Mouse (Mus musculus) forebrain, embryonic 12.5 days (tissue): Measurements from ENCODE around the gene Nebl. TPM values are rescaled to one million over a fixed set of nuclear protein-coding genes. Genes with fewer than 3 reads are reported as not detected.

ENCODE experiments used
- ATAC-seq: fragments of 200-750 bp; cut with Nextera tagmentation; 2 replicates; pipeline ENCODE4 v1.8.0; 2017; ENCODE audit warnings: moderate TSS enrichment; ENCODE audit not compliant: low FRiP score
- H3K27ac ChIP-seq: fragments of 300-500 bp; sonication (generic); 2 replicates; pipeline ENCODE4 v1.5.1; 2016; ENCODE audit warnings: mild to moderate bottlenecking
- H3K27me3 ChIP-seq: fragments of 300-500 bp; sonication (generic); 2 replicates; pipeline ENCODE4 v1.6.1; 2016; ENCODE audit warnings: mild to moderate bottlenecking
- H3K36me3 ChIP-seq: fragments of 300-500 bp; sonication (generic); replicated peaks from 2 replicates; pipeline ENCODE4 v1.6.1; 2016; ENCODE audit warnings: mild to moderate bottlenecking
- H3K4me1 ChIP-seq: fragments of 300-500 bp; sonication (generic); 2 replicates; pipeline ENCODE4 v1.6.1; 2016
- H3K4me2 ChIP-seq: fragments of 300-500 bp; sonication (generic); 2 replicates; pipeline ENCODE4 v1.6.1; 2016; ENCODE audit warnings: mild to moderate bottlenecking, moderate library complexity
- H3K4me3 ChIP-seq: fragments of 300-500 bp; sonication (generic); replicated peaks from 2 replicates; pipeline ENCODE4 v1.5.1; 2016; ENCODE audit warnings: mild to moderate bottlenecking
- H3K9ac ChIP-seq: fragments of 300-500 bp; sonication (generic); 2 replicates; pipeline ENCODE4 v1.6.1; 2016; ENCODE audit warnings: mild to moderate bottlenecking
- H3K9me3 ChIP-seq: fragments of 300-500 bp; sonication (generic); 2 replicates; pipeline ENCODE4 v1.6.1; 2016
- WGBS: fragments of 180-500 bp; shearing (Covaris S2); methylation state at CpG from one replicate; pipeline ENCODE4 v1.1.7; 2016; 5-methylcytosine and 5-hydroxymethylcytosine counted together
- polyA plus RNA-seq: library from polyadenylated mRNA; unstranded; fragments of >200 nt; fragmentation: Nextera tagmentation; extraction: Ambion mirVana; gene quantifications from 2 replicates; pipeline ENCODE4 v1.2.1, GENCODE M21; 2016

Gene Nebl
- polyA plus RNA-seq, 1 experiment from 2014 or later = 6.5 TPM

GRCm38 (mm10) chr2:17405899-17406531 is 325.2 kb downstream of the Nebl start:
- Histone ChIP-seq H3K9me3 (no peaks in the 10 kb centered on the region), H3K4me2 (no peak overlapping the region), H3K27ac (no peak overlapping the region), H3K36me3 (no peaks in the 10 kb centered on the region), H3K4me3 (no peak overlapping the region), H3K27me3 (no peaks in the 10 kb centered on the region), H3K9ac (no peak overlapping the region), H3K4me1 (no peaks in the 10 kb centered on the region)
- 82% methylated on average over 4 of the region's 4 CpGs for WGBS
- no peak for ATAC-seq

- no peaks in the 10 kb centered on the region for H3K4me1 ChIP-seq
- no peaks in the 10 kb centered on the region for H3K36me3 ChIP-seq
- H3K9ac ChIP-seq = no peak overlapping the region
- H3K4me3 ChIP-seq = no peak overlapping the region
- no peaks in the 10 kb centered on the region for H3K27me3 ChIP-seq
- H3K9me3 ChIP-seq = no peaks in the 10 kb centered on the region
- no peak for ATAC-seq
- no peak overlapping the region for H3K4me2 ChIP-seq
- whole genome bisulfite sequencing = 67% methylated on average over 4 of the region's 4 CpGs
- no peak overlapping the region for H3K27ac ChIP-seq
These were observed 328.8 kb downstream of the Nebl start for GRCm38 (mm10) chr2:17402511-17402910.

DNA sequence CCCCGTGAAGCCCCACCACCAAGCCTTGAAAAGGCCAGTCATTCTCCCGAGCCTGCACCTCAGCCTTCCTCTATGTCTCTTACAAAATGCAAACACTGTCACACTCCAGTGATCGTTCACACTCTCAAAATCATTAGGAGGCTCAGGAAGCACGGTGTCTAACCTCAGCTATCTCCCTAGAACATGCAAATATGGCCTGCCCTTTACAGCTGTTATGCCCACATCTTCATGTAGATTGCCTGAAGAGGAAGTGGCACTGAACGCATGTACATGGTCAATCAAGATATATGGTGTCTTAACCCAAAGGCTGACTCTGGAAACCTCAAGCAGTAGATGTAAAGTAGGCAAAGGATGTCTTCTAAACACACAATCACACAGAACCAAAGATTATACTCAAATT is 335.0 kb downstream of the Nebl start:
- Histone ChIP-seq H3K9ac (no peak overlapping the region), H3K9me3 (no peaks in the 10 kb centered on the region), H3K36me3 (no peaks in the 10 kb centered on the region), H3K4me1 (no peaks in the 10 kb centered on the region), H3K4me3 (no peak overlapping the region), H3K4me2 (no peak overlapping the region), H3K27me3 (no peaks in the 10 kb centered on the region), H3K27ac (no peak overlapping the region)
- 83% methylated on average over 5 of the region's 5 CpGs for WGBS
- ATAC-seq = no peak

DNA sequence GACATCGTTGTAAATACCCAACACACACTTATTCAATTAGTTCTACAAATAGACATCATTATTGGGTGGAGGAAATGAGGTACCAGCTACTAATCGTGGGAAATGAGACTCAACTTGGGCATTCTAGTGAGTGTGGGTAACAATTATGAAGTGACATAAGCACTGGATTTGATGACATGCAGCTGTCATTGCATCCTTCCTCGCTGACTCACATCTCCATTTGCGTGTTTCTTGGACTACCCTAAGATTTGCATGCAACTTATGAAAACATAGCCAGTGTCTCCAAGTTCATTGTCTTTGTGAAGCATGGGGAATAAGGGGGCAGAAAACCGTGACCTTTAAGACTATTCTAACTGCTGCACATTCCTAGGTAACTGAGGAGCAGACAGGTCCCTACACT is 339.9 kb downstream of the Nebl start:
- Histone ChIP-seq H3K36me3 (no peaks in the 10 kb centered on the region), H3K27ac (no peak overlapping the region), H3K4me2 (no peak overlapping the region), H3K4me1 (no peaks in the 10 kb centered on the region), H3K4me3 (no peak overlapping the region), H3K9ac (no peak overlapping the region), H3K27me3 (no peaks in the 10 kb centered on the region), H3K9me3 (no peaks in the 10 kb centered on the region)
- ATAC-seq = no peak
- 85% methylated on average over 5 of the region's 5 CpGs for WGBS

DNA sequence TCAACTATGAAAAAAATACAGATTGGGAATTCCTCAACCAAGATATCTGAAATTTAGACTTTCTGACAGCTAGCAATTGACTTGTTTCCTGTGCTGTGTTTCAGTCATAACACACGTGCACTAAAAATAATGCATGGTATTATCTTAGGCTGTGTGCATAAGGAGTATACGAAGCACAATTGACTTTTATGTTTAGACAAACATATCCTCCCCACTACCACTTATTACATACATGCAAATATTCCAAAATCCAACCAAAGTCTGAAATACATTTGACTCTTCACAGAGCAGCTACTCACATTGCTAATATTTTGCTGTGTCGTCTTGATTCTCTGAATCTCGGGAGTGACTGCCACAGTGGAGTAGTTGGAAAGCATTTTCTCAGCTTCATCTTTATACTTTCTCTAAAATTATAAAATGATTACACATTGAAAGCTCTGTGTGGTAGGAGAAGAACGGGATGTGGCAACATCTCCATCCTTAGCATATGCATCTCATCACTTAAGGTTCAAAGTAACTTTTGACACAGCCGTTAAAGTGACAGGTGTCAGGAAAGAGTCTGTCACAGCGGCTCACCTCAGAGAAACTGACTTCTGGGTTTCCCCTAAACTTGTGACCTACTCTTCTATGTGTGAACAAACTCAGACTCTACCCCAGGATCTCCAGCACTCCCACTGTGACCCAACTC is 340.6 kb downstream of the Nebl start:
- no peak for ATAC-seq
- no peaks in the 10 kb centered on the region for H3K27me3 ChIP-seq
- H3K4me1 ChIP-seq = no peaks in the 10 kb centered on the region
- H3K4me2 ChIP-seq = no peak overlapping the region
- WGBS = 90% methylated on average over 7 of the region's 7 CpGs
- H3K4me3 ChIP-seq = no peak overlapping the region
- H3K36me3 ChIP-seq = no peaks in the 10 kb centered on the region
- no peaks in the 10 kb centered on the region for H3K9me3 ChIP-seq
- H3K9ac ChIP-seq = no peak overlapping the region
- no peak overlapping the region for H3K27ac ChIP-seq

GRCm38 (mm10) chr2:17389886-17390285 is 341.4 kb downstream of the Nebl start:
- Histone ChIP-seq H3K4me3 (no peak overlapping the region), H3K9ac (no peak overlapping the region), H3K27ac (no peak overlapping the region), H3K27me3 (no peaks in the 10 kb centered on the region), H3K4me1 (no peaks in the 10 kb centered on the region), H3K36me3 (no peaks in the 10 kb centered on the region), H3K9me3 (no peaks in the 10 kb centered on the region), H3K4me2 (no peak overlapping the region)
- 93% methylated on average over 2 of the region's 2 CpGs for WGBS
- no peak for ATAC-seq

GRCm38 (mm10) chr2:17389379-17389778 is 341.9 kb downstream of the Nebl start:
- WGBS = 88% methylated on average over 4 of the region's 4 CpGs
- ATAC-seq = no peak
- H3K4me2 ChIP-seq = no peak overlapping the region
- H3K4me1 ChIP-seq = no peaks in the 10 kb centered on the region
- no peak overlapping the region for H3K9ac ChIP-seq
- no peaks in the 10 kb centered on the region for H3K27me3 ChIP-seq
- H3K9me3 ChIP-seq = no peaks in the 10 kb centered on the region
- no peak overlapping the region for H3K4me3 ChIP-seq
- H3K27ac ChIP-seq = no peak overlapping the region
- H3K36me3 ChIP-seq = no peaks in the 10 kb centered on the region

GRCm38 (mm10) chr2:17382227-17382626 is 349.0 kb downstream of the Nebl start:
- Histone ChIP-seq H3K4me3 (no peak overlapping the region), H3K27me3 (no peaks in the 10 kb centered on the region), H3K9me3 (no peaks in the 10 kb centered on the region), H3K36me3 (no peaks in the 10 kb centered on the region), H3K9ac (no peak overlapping the region), H3K4me1 (no peaks in the 10 kb centered on the region), H3K4me2 (no peak overlapping the region), H3K27ac (no peak overlapping the region)
- no peak for ATAC-seq
- 97% methylated on average over 1 of the region's 1 CpGs for WGBS

DNA sequence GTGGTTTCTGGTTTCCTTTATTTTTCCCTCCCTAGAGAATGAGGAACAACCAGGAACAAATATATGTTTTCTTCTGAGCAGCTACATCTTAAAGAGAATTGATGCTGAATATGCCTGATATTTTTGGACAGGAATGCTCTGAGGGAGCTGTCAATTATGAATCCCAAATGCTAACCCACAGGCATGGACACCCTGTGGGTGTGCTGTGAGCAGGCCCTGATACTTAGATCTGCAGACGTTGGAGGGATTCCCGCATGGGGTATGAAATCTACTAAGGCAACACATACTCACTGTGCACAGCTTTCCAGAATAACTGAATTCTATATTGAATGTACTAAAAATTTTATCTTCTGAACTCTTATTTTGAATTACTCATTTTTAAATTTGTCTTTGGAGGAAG is 355.3 kb downstream of the Nebl start:
- WGBS = 91% methylated on average over 2 of the region's 2 CpGs

GRCm38 (mm10) chr2:17365671-17366070 is 365.6 kb downstream of the Nebl start:
- no peak for ATAC-seq
- Histone ChIP-seq H3K9ac (no peak overlapping the region), H3K4me1 (no peaks in the 10 kb centered on the region), H3K27ac (no peak overlapping the region), H3K4me2 (no peak overlapping the region), H3K36me3 (no peaks in the 10 kb centered on the region), H3K27me3 (no peaks in the 10 kb centered on the region), H3K9me3 (no peaks in the 10 kb centered on the region), H3K4me3 (no peak overlapping the region)
- 90% methylated on average over 5 of the region's 5 CpGs for WGBS

More for the DNA sequence above, 355.3 kb downstream of the Nebl start:
- H3K4me3 ChIP-seq = no peak overlapping the region
- no peak overlapping the region for H3K9ac ChIP-seq
- H3K9me3 ChIP-seq = no peaks in the 10 kb centered on the region
- ATAC-seq = no peak
- no peaks in the 10 kb centered on the region for H3K27me3 ChIP-seq
- H3K27ac ChIP-seq = no peak overlapping the region
- H3K4me2 ChIP-seq = no peak overlapping the region
- no peaks in the 10 kb centered on the region for H3K4me1 ChIP-seq
- no peaks in the 10 kb centered on the region for H3K36me3 ChIP-seq

DNA sequence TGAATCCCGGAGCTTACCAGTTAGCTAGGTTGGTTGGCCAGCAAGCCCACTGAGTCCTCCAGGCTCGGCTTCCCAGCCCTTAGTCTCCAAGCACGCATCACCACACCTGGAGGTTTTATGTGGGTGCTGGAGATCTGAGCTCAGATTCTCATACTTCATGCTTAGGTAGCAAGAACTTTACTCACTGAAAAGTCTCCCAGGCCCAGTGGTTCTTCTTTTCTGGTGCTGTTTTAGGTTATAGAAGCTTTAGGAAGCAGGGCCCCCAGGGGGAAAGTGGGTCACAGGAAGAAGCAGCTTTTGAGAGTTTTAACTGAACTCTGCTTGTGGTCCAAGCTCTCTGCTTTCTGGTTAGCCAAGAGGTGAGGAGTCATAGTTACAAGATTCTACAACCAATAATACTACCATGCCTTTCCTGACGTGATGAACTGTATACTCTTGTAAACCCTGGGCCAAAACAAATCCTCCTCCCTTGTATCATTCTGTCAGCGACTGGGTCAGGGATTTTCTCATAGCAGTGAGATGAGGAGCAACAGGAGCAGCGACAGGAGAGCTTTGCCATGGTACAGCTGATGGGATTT is 366.2 kb downstream of the Nebl start:
- 83% methylated on average over 6 of the region's 6 CpGs for WGBS
- Histone ChIP-seq H3K36me3 (no peaks in the 10 kb centered on the region), H3K4me1 (no peaks in the 10 kb centered on the region), H3K27ac (no peak overlapping the region), H3K4me3 (no peak overlapping the region), H3K27me3 (no peaks in the 10 kb centered on the region), H3K4me2 (no peak overlapping the region), H3K9me3 (no peaks in the 10 kb centered on the region), H3K9ac (no peak overlapping the region)
- no peak for ATAC-seq

GRCm38 (mm10) chr2:17363337-17364216 is 367.7 kb downstream of the Nebl start:
- ATAC-seq = no peak
- no peak overlapping the region for H3K27ac ChIP-seq
- no peak overlapping the region for H3K4me2 ChIP-seq
- H3K36me3 ChIP-seq = no peaks in the 10 kb centered on the region
- H3K4me1 ChIP-seq = no peaks in the 10 kb centered on the region
- no peak overlapping the region for H3K9ac ChIP-seq
- no peaks in the 10 kb centered on the region for H3K9me3 ChIP-seq
- H3K4me3 ChIP-seq = no peak overlapping the region
- H3K27me3 ChIP-seq = no peaks in the 10 kb centered on the region
- WGBS = 66% methylated on average over 12 of the region's 12 CpGs
